Mouse (Mus musculus) thymus, adult 2 months (tissue): ENCODE measurements at regions not wholly inside any gene's neighbourhood (a gene's known extent, or its start where the extent isn't known, plus 50 kb on each side); places are given as distances from the start of the nearest gene placed in this dataset.

ENCODE experiments used
- DNase-seq: peaks from one replicate; pipeline ENCODE4 v3.0.0; 2021
- H3K27ac ChIP-seq: fragments of 200-500 bp; 2 replicates; pipeline ENCODE4 v1.5.1; 2012; ENCODE audit warnings: low read length, control low read depth; ENCODE audit not compliant: control insufficient read depth, insufficient read depth
- H3K27me3 ChIP-seq: fragments of 200-500 bp; 2 replicates; pipeline ENCODE4 v1.6.1; 2012; ENCODE audit warnings: mild to moderate bottlenecking, low read length, moderate library complexity, mixed read lengths; ENCODE audit not compliant: control insufficient read depth, insufficient read depth
- H3K36me3 ChIP-seq: fragments of 200-500 bp; 2 replicates; pipeline ENCODE4 v1.6.1; 2012; ENCODE audit warnings: mild to moderate bottlenecking, low read length, moderate library complexity; ENCODE audit not compliant: control insufficient read depth, insufficient read depth
- H3K4me1 ChIP-seq: fragments of 200-500 bp; replicated peaks from 2 replicates; pipeline ENCODE4 v1.6.1; 2012; ENCODE audit warnings: low read length; ENCODE audit not compliant: control insufficient read depth, insufficient read depth
- H3K4me3 ChIP-seq: fragments of 200-500 bp; 2 replicates; pipeline ENCODE4 v1.5.1; 2012; ENCODE audit warnings: mild to moderate bottlenecking, low read length, control low read depth, moderate library complexity; ENCODE audit not compliant: control insufficient read depth, insufficient read depth
- CTCF ChIP-seq: fragments of 200-500 bp; IDR thresholded peaks from 2 replicates; pipeline ENCODE4 v1.5.1; 2012; ENCODE audit warnings: mild to moderate bottlenecking, control low read depth, low read length, moderate library complexity, borderline replicate concordance; ENCODE audit not compliant: control insufficient read depth, poor library complexity, insufficient read depth; ENCODE audit errors: extremely low read depth
- POLR2A ChIP-seq: fragments of 200-500 bp; IDR thresholded peaks from 2 replicates; pipeline ENCODE4 v1.6.1; 2012; ENCODE audit warnings: mild to moderate bottlenecking, low read length, control low read depth, moderate library complexity; ENCODE audit not compliant: control insufficient read depth, poor library complexity, insufficient read depth; ENCODE audit errors: extremely low read depth
- WGBS: fragments of 180-500 bp; shearing (Covaris S2); methylation state at CpG from one replicate; pipeline ENCODE4 v1.1.7; 2018; 5-methylcytosine and 5-hydroxymethylcytosine counted together

- no peak for DNase-seq
- H3K4me1 ChIP-seq: no peaks in the 10 kb centered on the region
- no peaks in the 10 kb centered on the region for H3K27me3 ChIP-seq
- no peak overlapping the region for H3K4me3 ChIP-seq
- no peak for TF ChIP-seq CTCF
- no peak overlapping the region for H3K27ac ChIP-seq
- no peaks in the 10 kb centered on the region for H3K36me3 ChIP-seq
- WGBS: 84% methylated on average over 4 of the region's 4 CpGs
Observed at GRCm38 (mm10) chr7:124941527-124941926, 502.9 kb upstream of the Kdm8 start.

DNA sequence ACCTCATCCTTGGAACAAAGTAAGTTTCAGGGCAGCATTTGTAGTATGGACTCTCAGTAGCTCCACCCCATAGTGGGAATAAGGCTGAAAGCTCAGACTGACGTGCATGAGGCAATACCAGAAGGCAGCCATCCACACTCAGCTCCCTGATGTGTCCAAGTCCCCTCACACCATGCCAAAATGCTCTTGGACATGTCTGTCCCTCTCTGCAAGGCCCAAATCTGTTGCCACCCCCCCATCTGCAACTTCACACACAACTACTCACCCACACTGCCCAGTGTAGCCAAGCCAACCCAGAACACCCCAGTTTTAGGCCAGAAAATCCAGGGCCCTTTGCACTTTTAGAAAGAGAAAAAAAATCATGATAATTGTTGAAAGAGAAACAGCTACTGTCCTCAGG is 498.1 kb upstream of the Kdm8 start:
- Histone ChIP-seq H3K4me3 (no peak overlapping the region), H3K27ac (no peak overlapping the region), H3K27me3 (no peaks in the 10 kb centered on the region), H3K4me1 (no peaks in the 10 kb centered on the region), H3K36me3 (no peaks in the 10 kb centered on the region)
- WGBS: 82% methylated on average over 1 of the region's 1 CpGs
- DNase-seq: no peak
- TF ChIP-seq CTCF: no peak
- TF ChIP-seq POLR2A: no peak

DNA sequence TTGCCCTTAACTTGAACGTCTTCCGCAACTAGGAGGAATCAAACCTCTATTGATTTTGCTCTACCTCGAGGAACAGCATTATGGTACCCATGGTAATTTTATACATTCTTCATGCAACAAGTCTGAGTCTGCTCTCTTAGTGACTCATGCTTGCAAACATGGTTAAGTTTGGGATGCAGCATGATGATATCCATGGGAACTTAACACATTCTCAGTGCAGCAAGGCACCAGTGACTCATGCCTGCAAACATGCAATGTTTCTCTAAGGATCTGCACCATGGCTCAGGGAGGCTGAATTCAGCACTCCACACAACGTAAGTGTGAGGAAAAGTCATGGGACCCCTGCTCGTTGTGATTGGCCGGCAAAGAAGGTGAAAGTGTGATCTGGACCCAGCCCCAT is 487.1 kb upstream of the Kdm8 start:
- Histone ChIP-seq H3K27ac (no peak overlapping the region), H3K27me3 (no peaks in the 10 kb centered on the region), H3K4me1 (no peaks in the 10 kb centered on the region), H3K4me3 (no peak overlapping the region), H3K36me3 (no peaks in the 10 kb centered on the region)
- TF ChIP-seq POLR2A (no peak), CTCF (no peak)
- WGBS: 89% methylated on average over 6 of the region's 6 CpGs
- no peak for DNase-seq

GRCm38 (mm10) chr7:124974870-124975488 is 469.5 kb upstream of the Kdm8 start:
- Histone ChIP-seq H3K27me3 (no peaks in the 10 kb centered on the region), H3K4me1 (no peaks in the 10 kb centered on the region), H3K27ac (no peak overlapping the region), H3K4me3 (no peak overlapping the region), H3K36me3 (no peaks in the 10 kb centered on the region)
- TF ChIP-seq POLR2A: no peak
- no peak for TF ChIP-seq CTCF
- 73% methylated on average over 5 of the region's 5 CpGs for WGBS
- DNase-seq: no peak

DNA sequence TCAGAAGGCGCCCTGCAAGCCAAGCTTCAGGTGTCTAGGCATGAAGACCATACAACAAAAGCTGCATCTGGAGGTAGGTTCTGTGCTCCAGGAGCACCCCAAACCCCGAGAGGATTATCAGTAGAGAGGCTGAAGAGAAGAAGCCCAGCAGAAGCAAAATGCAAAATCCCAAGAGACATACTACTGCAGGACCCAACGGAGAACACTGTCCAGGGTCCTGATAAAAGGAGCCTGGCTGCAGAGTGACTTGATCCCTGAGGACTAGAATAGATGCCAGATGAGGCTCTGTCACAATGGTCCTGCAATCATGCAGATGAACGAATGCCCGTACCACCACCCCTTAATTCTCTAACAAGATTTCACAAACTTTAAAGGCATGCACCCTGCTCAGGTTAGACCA is 455.0 kb upstream of the Kdm8 start:
- H3K4me3 ChIP-seq: no peak overlapping the region
- H3K36me3 ChIP-seq: no peaks in the 10 kb centered on the region
- TF ChIP-seq POLR2A (no peak), CTCF (no peak)
- no peaks in the 10 kb centered on the region for H3K4me1 ChIP-seq
- no peak overlapping the region for H3K27ac ChIP-seq
- no peak for DNase-seq
- H3K27me3 ChIP-seq: no peaks in the 10 kb centered on the region
- WGBS: 80% methylated on average over 5 of the region's 5 CpGs

DNA sequence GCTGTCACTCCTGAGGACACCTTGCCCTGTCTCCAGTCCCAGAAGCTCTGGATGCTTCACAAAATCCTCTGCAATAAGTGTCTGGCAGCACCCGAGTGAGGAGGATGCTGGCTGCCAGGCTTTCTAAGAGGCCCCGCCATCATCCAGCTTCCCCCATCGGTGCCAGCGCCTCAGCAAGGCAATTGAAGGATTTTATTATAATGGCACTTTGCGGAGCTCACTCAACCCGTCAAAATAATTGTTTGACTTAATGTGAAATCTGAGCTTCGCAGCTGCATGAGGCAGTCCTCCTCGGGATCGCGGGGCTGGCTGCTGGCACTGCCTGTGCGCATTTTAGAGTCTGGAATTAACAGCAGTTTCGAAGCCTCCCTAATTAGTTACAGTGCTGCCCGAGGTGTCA is 453.8 kb upstream of the Kdm8 start:
- Histone ChIP-seq H3K4me3 (no peak overlapping the region), H3K27ac (no peak overlapping the region), H3K36me3 (no peaks in the 10 kb centered on the region), H3K4me1 (no peaks in the 10 kb centered on the region), H3K27me3 (no peaks in the 10 kb centered on the region)
- no peak for TF ChIP-seq CTCF
- no peak for TF ChIP-seq POLR2A
- WGBS: 65% methylated on average over 13 of the region's 13 CpGs
- DNase-seq: no peak

- Histone ChIP-seq H3K36me3 (no peaks in the 10 kb centered on the region), H3K4me3 (no peak overlapping the region), H3K27me3 (no peaks in the 10 kb centered on the region), H3K4me1 (no peaks in the 10 kb centered on the region), H3K27ac (no peak overlapping the region)
- no peak for DNase-seq
- 91% methylated on average over 1 of the region's 1 CpGs for WGBS
- no peak for TF ChIP-seq POLR2A
Observed at GRCm38 (mm10) chr7:124996538-124996937, 447.9 kb upstream of the Kdm8 start.
